Mouse (Mus musculus) kidney, adult 2 months (tissue): ENCODE measurements at regions not wholly inside any gene's neighbourhood (a gene's known extent, or its start where the extent isn't known, plus 50 kb on each side); places are given as distances from the start of the nearest gene placed in this dataset.

Source experiments
- CTCF ChIP-seq: fragments of 200-500 bp; conservative IDR thresholded peaks from 2 replicates; pipeline ENCODE4 v1.5.1; 2011; ENCODE audit warnings: low read depth, mild to moderate bottlenecking, control low read depth, low read length, moderate library complexity, mixed read lengths; ENCODE audit not compliant: insufficient read depth, insufficient read length
- POLR2A ChIP-seq: fragments of 200-500 bp; IDR thresholded peaks from one replicate; pipeline ENCODE4 v1.6.1; 2011; ENCODE audit warnings: low read depth, low read length, control low read depth

DNA sequence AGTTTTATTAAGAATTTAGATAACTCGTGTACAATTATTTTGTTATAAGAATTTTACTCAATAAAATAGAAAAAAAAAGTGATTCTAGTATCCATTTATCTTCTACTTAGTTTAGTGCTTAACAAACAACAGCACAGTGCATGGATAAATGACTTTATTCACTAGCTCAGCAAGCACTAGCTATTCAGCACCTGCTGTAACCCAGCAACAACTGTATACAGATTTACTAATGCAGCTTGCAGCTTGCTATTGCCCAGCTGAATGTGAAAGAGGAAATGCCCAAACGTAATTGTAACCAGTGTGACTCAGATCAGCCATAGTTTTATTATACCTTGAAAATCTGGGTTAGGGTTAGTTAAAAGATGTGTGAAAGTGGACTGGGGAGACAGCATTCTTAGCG, 547.6 kb upstream of the 4931417E11Rik start:
- TF ChIP-seq POLR2A: no peak
- no peak for TF ChIP-seq CTCF
